Mouse (Mus musculus) myocyte (in vitro differentiated cells): ENCODE data around the gene H2-Ob.

Experiments
- CEBPB ChIP-seq: IDR thresholded peaks from 2 replicates; pipeline ENCODE4 v1.6.1; 2011; ENCODE audit warnings: mild to moderate bottlenecking, moderate library complexity; ENCODE audit not compliant: poor library complexity, insufficient read depth, severe bottlenecking
- POLR2A ChIP-seq: IDR thresholded peaks from one replicate; pipeline ENCODE4 v1.6.1; 2011; ENCODE audit warnings: low read depth, mild to moderate bottlenecking, control low read depth, moderate library complexity; ENCODE audit not compliant: insufficient read length

- TF ChIP-seq CEBPB (no peak), POLR2A (no peak)
These were observed 24.4 kb downstream of the H2-Ob start for GRCm38 (mm10) chr17:34263068-34263467.
